Mouse (Mus musculus) heart, postnatal 10 days (tissue): Measurements from ENCODE around the gene Krt79. TPM values are rescaled to one million over a fixed set of nuclear protein-coding genes. Genes with fewer than 3 reads are reported as not detected.

Experiments used
- DNase-seq, 2 experiments: peaks; one replicate each; pipeline ENCODE4 v3.0.0; 2021
- intact Hi-C: fragments of 180-260 bp; cut with DNase I; formaldehyde crosslinking; loops from one replicate; pipeline ENCODE4 v1.15.1; 2025
- total RNA-seq, 2 experiments: library from RNA; stranded (reverse); gene quantifications; 2 replicates each; pipeline ENCODE4 v1.2.3; 2021

The Krt79 gene
- under 1 TPM; 0.36 to 0.40 TPM for total RNA-seq

DNA sequence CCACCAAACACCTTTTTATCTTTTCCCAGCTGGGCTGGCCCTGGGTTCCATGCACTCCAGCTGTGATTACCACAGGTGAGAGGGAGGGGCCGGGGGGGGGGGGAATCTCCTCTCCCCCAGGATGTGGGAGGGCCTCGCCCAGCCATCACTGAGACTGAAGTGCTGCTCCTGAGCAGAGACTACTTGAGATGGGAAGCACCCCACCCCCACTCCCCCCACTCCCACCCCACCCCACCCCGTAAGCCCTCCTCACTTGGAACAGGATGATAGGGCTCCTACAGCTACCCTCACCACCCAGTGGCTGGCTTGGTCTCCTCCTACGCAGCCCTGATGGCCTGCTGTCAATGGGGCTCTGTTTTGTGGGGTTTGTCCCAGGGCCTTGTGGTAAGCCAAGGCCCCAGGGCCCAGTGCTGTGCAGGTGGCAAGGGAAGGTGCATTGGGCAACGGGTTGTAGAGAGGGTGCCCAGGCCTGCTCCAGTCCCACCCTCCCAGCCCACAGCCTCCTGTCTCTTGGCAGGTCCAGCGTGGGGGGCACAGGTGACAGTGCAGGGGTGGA is at the start of gene Krt79:
Krt79 (minus strand) TSS at position 51 of the 556 bp plus-strand sequence.
- intact Hi-C loops = no loop called here

DNA sequence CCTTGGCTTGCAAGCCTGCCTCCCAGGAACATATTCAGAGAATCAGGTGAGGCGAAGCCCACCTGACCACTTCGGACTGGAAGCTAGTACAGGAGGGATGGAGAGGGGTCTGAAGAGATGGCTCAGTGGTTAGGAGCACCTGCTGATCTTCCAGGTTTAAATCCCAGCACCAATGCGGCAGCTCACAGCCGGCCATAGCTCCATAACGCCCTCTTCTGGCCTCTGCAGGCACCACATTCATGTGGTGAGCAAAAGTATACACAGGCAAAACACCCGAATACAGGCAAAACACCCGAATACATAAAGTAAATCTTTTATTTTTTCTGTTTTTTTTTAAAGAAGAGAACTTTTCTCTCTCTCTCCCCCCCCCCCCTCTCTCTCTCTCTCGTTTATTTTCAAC is 48.6 kb upstream of the Krt79 start:
- intact Hi-C loops = loop anchor here (1.0 kb wide), 1 partner anchor 77 kb away; no protein-coding TSS in a partner anchor
- DNase-seq = no peak

More for the DNA sequence above, at the start of gene Krt79:
- no peak for DNase-seq

DNA sequence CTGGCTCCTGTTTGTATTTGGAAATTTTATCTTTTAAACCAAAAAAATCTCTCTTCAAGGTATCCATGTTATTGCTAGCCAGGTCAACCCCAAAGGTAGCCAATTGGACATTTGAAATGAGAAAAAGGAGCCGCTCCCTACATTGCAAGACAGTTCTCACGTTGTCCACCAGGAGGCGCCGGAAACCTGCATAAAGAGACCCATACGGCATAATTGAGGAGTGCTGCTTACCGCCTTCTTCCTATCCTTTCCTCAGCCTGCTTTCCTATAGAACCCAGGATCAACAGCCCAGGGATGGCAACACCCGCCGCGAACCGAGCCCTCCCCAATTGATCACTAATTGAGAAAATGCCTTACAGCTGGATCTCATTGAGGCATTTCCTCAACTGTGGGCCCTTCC is 48.0 kb upstream of the Krt79 start:
- DNase-seq = peak; percentile 89 to 93
- intact Hi-C loops = loop anchor here (1.0 kb wide), 1 partner anchor 77 kb away; no protein-coding TSS in a partner anchor

DNA sequence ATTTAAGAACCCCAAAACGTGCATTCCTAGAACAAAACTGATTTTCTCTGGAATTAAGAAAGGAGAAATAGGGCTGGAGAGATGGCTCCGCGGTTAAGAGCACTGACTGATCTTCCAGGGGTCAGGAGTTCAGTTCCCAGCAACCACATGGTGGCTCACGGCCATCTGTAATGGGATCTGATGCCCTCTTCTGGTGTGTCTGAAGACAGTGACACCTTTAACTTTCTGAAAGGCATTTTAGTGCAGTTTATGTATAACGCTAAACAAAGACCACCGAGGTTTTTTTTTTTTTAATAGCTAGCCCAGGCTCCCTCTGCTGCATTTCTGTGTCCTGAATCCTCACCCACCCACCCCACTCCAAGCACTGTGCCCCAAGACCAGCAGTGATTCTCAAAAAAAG is 44.6 kb upstream of the Krt79 start:
- no peak for DNase-seq
- intact Hi-C loops = loop anchor here (1.0 to 2.0 kb wide), 3 partner anchors 212 to 658 kb away; no protein-coding TSS in a partner anchor

GRCm38 (mm10) chr15:101983949-101984601 is 44.0 kb upstream of the Krt79 start:
- intact Hi-C loops = loop anchor here (1.0 to 2.0 kb wide), 3 partner anchors 212 to 657 kb away; no protein-coding TSS in a partner anchor
- peak; percentile 95 to 97 for DNase-seq

DNA sequence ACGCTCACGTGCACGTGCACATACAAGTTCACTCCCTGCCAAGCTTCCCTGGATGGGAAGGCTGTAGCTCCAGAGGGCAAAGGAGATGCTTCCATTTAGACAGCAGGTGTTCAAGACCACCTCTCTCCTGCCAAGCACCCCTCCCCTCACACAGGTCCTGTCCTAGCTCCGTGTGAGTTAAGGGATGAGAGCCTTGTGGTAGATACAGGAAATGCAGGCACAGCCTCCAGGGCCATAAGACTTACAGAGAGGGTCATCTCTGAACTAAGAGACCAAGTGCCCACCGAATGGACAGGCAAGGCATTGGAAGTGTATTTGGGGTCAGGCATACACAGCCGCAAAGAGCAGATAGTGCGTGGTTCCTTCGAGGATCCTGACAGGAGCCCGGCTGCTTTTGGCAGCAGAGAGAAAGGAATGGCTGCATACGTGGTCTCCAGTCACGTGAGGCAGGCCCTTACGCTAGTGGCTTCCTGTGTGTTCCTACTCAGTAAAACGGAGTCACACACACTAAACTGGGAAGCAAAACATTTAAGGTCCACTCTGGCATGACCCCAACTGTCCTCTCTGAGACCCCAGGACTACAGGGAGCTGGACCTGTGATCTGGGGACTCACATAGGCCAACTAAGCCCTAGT is 43.3 kb upstream of the Krt79 start:
- DNase-seq = no peak
- intact Hi-C loops = no loop called here

GRCm38 (mm10) chr15:101980849-101981248 is 40.7 kb upstream of the Krt79 start:
- DNase-seq = peak in 1 of 2 experiments; percentile 37
- intact Hi-C loops = no loop called here

GRCm38 (mm10) chr15:101977043-101977726 is 37.1 kb upstream of the Krt79 start:
- intact Hi-C loops = no loop called here
- DNase-seq = peak; percentile 95

GRCm38 (mm10) chr15:101976641-101977040 is 36.5 kb upstream of the Krt79 start:
- intact Hi-C loops = no loop called here
- no peak for DNase-seq

- intact Hi-C loops = no loop called here
- peak; percentile 51 to 53 for DNase-seq
These were observed 35.9 kb upstream of the Krt79 start for GRCm38 (mm10) chr15:101976023-101976422.

- intact Hi-C loops = loop anchor here (5.0 kb wide), 1 partner anchor 72 kb away; no protein-coding TSS in a partner anchor
- DNase-seq = no peak
These were observed 34.1 kb upstream of the Krt79 start for GRCm38 (mm10) chr15:101974083-101974845.

DNA sequence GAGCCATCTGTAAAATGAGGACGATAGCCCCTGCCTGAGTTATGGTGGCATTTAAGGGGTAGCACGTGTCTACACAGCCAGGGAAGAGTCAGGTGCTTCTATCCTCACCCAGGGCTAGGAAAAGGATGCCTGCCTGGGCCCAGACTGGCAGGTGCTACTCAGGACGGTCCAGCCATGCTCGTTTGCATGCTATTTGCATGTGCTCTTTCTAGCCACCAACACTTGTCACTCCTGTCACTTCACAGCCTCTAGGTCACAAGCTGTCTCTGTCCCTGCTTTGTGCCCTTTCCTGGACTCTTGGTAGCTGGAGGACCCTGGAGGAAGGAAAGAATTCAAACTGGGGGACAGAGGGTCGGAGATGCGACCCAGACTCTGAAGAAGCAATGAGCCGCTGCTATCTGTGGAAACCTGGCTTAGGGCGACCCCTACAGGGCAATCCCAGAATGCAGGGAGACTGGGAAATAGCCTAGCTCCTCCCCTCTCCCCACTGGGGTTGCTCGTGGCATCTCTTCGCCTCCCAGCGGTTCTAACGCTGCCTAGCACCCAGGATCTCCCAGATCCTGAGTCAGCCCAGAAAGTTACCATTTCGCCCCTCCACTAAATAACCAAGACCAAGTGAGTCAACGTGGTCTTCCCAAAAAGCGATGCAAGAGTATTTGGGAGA is 33.4 kb upstream of the Krt79 start:
- DNase-seq = peak; percentile 95 to 98

DNA sequence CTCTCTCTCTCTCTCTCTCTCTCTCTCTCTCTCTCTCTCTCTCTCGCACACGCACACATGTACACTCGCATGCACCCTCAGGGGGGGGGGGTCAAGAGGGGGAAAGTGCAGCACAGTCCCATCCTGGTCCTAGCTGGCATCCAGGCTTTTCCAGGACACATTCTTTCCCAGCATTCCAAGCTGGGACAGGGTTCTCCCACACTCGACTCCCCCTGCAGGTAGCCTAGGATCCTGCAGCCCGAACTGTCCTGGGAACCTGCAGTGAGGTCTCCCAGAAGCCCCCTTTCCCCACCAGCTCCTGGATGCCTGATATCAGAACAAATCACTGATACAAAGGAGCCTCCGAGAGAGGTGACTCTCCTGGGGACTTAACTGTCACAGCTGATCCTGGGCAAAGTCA is 30.4 kb upstream of the Krt79 start:
- DNase-seq = peak in 1 of 2 experiments; percentile 74
- intact Hi-C loops = loop anchor here (5.0 kb wide), 1 partner anchor 68 kb away; no protein-coding TSS in a partner anchor

More for the DNA sequence above, 33.4 kb upstream of the Krt79 start:
- intact Hi-C loops = loop anchor here (1.0 to 5.0 kb wide), 3 partner anchors 71 to 454 kb away; no protein-coding TSS in a partner anchor

GRCm38 (mm10) chr15:101966808-101967207 is 26.7 kb upstream of the Krt79 start:
- peak; percentile 41 to 54 for DNase-seq
- intact Hi-C loops = no loop called here

GRCm38 (mm10) chr15:101958891-101959290 is 18.8 kb upstream of the Krt79 start:
- no peak for DNase-seq
- intact Hi-C loops = no loop called here

DNA sequence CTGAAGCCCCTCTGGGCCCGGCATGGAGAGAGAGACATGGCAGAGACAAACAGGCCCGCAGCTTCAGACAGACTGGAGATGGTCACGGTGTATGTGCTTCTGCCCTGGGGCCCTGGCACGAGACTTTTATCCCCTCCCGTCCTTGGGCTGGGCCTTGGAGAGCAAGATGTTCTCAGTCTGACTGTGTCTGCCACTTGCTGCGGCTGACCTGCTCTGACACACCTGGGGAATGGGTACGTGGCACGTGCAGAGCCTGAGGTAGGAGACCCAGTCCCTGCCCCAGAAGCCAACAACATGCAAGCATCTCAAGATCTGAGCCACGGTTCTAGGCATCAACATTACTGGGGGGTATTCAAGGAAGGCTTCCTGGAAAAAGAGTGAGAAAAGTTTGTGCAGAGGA is 14.1 kb upstream of the Krt79 start, which contains the start of gene Krt78:
Krt78 (minus strand) TSS at position 101 of the 400 bp plus-strand sequence.
- intact Hi-C loops = no loop called here
- no peak for DNase-seq

- intact Hi-C loops = no loop called here
- no peak for DNase-seq
These were observed 12.8 kb upstream of the Krt79 start for GRCm38 (mm10) chr15:101952733-101953474.

- DNase-seq = no peak
- intact Hi-C loops = no loop called here
These were observed 5.3 kb upstream of the Krt79 start for GRCm38 (mm10) chr15:101945430-101945829.

- intact Hi-C loops = no loop called here
- peak; percentile 28 to 32 for DNase-seq
These were observed 1.8 kb upstream of the Krt79 start for GRCm38 (mm10) chr15:101941948-101942347.
